Mouse (Mus musculus) thymus, adult 2 months (tissue): ENCODE measurements around the gene Recql5.

ENCODE experiments used
- CTCF ChIP-seq: fragments of 200-500 bp; IDR thresholded peaks from 2 replicates; pipeline ENCODE4 v1.5.1; 2012; ENCODE audit warnings: mild to moderate bottlenecking, control low read depth, low read length, moderate library complexity, borderline replicate concordance; ENCODE audit not compliant: control insufficient read depth, poor library complexity, insufficient read depth; ENCODE audit errors: extremely low read depth
- POLR2A ChIP-seq: fragments of 200-500 bp; IDR thresholded peaks from 2 replicates; pipeline ENCODE4 v1.6.1; 2012; ENCODE audit warnings: mild to moderate bottlenecking, low read length, control low read depth, moderate library complexity; ENCODE audit not compliant: control insufficient read depth, poor library complexity, insufficient read depth; ENCODE audit errors: extremely low read depth

DNA sequence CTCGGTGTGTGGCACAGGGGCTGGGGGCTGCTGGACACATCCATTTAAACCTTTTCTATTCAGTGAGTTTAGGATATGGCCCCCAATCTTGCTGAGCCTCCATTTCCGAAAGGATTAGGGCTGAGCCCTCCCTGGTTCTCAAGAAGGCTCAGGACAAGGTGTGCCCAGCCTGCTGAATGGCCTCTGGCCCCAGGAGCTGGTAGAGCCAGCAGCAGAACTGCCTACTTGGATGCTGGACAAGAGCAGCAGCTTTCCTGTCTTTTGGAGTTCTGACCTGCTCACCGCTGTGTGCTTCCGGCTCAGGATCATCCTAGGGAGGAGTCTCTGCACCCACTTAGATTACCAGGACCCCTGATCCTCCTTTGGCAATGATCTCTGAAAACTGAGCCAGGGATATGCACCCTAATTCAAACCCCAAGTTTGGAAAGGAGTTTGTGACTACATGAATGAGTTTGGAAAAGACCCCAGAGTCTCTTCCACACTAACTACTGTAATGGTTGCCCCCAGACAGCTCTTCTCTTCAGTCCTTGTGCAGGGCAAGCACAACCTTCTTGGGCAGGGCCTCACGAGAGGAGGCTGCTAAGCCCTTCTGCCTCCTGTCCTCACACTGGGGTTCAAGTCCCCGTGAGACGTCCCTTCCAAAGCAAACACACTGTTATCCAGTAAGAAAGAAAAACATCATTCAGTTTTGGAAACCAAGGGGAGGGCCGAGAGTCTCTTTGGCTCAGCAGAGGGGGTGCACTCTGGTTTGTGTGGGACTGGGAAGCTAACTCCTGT lies 32.5 kb downstream of the Recql5 start:
- TF ChIP-seq POLR2A = no peak
- no peak for TF ChIP-seq CTCF
